Comparison of ENCODE assay signal across 13 mouse cellular contexts in the genomic region with DNA sequence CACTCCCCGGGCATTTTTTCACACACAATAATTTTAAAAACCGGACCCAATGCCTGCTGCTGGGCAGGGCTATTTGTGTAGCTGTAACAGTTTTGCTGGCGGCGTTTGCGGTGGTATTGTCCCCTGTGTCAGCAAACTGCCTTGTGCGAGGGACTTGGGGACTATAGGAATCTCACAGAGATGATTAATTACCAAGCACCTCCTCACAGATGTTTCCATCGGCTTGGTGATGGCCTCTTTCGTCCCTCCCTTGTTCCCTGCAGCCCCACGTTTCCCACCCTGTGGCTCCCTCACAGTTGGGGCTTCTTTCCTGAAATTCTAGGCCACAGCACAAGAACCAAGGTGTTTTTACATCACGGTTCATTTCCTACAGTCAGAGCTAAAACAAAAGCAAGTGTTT.
DNase-seq lines count a peak whose midpoint lies in the region; ATAC-seq lines count a peak whose summit lies in the region.
"Had no signal": no experiment of that assay in that cellular context is flagged by ENCODE, and none has a peak within 500 bp of the region (broad histone marks: within the 10 kb centered on the region; RNA-seq: fewer than 3 reads in every experiment).

No protein-coding gene starts in this region.

- H3K4me2 ChIP-seq in midbrain, embryonic 12.5 days (replicated peaks) = peak overlapping the region; percentile 29
- H3K4me2 ChIP-seq in midbrain, embryonic 15.5 days = no peak overlapping the region; the same call in 1 of the 2 replicates
- H3K4me2 ChIP-seq in limb, embryonic 12.5 days = no peak overlapping the region
- H3K4me2 ChIP-seq: heart, embryonic 15.5 days; liver, embryonic 13.5 days had no signal

- no peak overlapping the region for H3K4me3 ChIP-seq in midbrain, embryonic 12.5 days
- no peak overlapping the region for H3K4me3 ChIP-seq in midbrain, embryonic 15.5 days
- no peak overlapping the region for H3K4me3 ChIP-seq in limb, embryonic 12.5 days (replicated peaks)
- H3K4me3 ChIP-seq: heart, embryonic 15.5 days; liver, embryonic 13.5 days had no signal

- H3K4me1 ChIP-seq in midbrain, embryonic 12.5 days = peaks cover 21% of the 10 kb centered on the region
- H3K4me1 ChIP-seq in midbrain, embryonic 15.5 days = peaks cover 13% of the 10 kb centered on the region
- peaks cover 19% of the 10 kb centered on the region for H3K4me1 ChIP-seq in limb, embryonic 12.5 days (replicated peaks)

- ATAC-seq in midbrain, embryonic 12.5 days (ENCODE audit: low FRiP score, low read depth) = no peak
- no peak for ATAC-seq in midbrain, embryonic 15.5 days (replicated peaks)
- ATAC-seq in limb, embryonic 12.5 days (ENCODE audit: insufficient number of reproducible peaks, insufficient read depth, low FRiP score, low TSS enrichment, low read depth) = no peak

- peak; percentile 85 for DNase-seq in heart, adult 11 months
- no peak for DNase-seq in heart, postnatal 10 days
- DNase-seq in adrenal gland, postnatal 10 days = no peak
- no peak for DNase-seq in cerebellum, adult 9-10 months
- DNase-seq: cerebellum, adult 2 months; gastrocnemius, postnatal 14 days; liver, embryonic 13.5 days; right cerebral cortex, postnatal 25 days; thymus, adult 18-20 months had no signal

- intact Hi-C loops in heart, postnatal 10 days (cut with DNase I) = no loop called here

- H3K9me3 ChIP-seq in midbrain, embryonic 12.5 days = no peaks in the 10 kb centered on the region
- H3K9me3 ChIP-seq in midbrain, embryonic 15.5 days = no peaks in the 10 kb centered on the region
- H3K9me3 ChIP-seq in limb, embryonic 12.5 days = no peaks in the 10 kb centered on the region
- H3K9me3 ChIP-seq: heart, embryonic 15.5 days; liver, embryonic 13.5 days had no signal

- no peaks in the 10 kb centered on the region for H3K36me3 ChIP-seq in midbrain, embryonic 12.5 days
- H3K36me3 ChIP-seq in midbrain, embryonic 15.5 days (replicated peaks) = no peaks in the 10 kb centered on the region
- no peaks in the 10 kb centered on the region for H3K36me3 ChIP-seq in limb, embryonic 12.5 days
- H3K36me3 ChIP-seq: heart, embryonic 15.5 days; liver, embryonic 13.5 days had no signal

- peak overlapping the region; percentile 8; the same call in 1 of the 2 replicates for H3K27ac ChIP-seq in midbrain, embryonic 12.5 days (replicated peaks)
- H3K27ac ChIP-seq in midbrain, embryonic 15.5 days = no peak overlapping the region
- peak overlapping the region; percentile 4; the same call in 1 of the 2 replicates for H3K27ac ChIP-seq in limb, embryonic 12.5 days
- H3K27ac ChIP-seq: heart, embryonic 15.5 days; liver, embryonic 13.5 days had no signal

- WGBS in midbrain, embryonic 12.5 days = 37% methylated on average over 10 of the region's 10 CpGs
- WGBS in midbrain, embryonic 15.5 days = 23% methylated on average over 10 of the region's 10 CpGs
- 46% methylated on average over 10 of the region's 10 CpGs for WGBS in limb, embryonic 12.5 days

- H3K27me3 ChIP-seq in midbrain, embryonic 12.5 days = peaks cover 12% of the 10 kb centered on the region
- H3K27me3 ChIP-seq in midbrain, embryonic 15.5 days (replicated peaks) = 0 out of 2 replicates have a peak, but pooled peaks cover 2% of the 10 kb centered on the region
- H3K27me3 ChIP-seq in limb, embryonic 12.5 days = no peaks in the 10 kb centered on the region; the same call in 1 of the 2 replicates
- H3K27me3 ChIP-seq: heart, embryonic 15.5 days; liver, embryonic 13.5 days had no signal

- 0 out of 2 replicates have a peak overlapping the region, but pooled peaks have one; percentile 20 for H3K9ac ChIP-seq in midbrain, embryonic 12.5 days (replicated peaks)
- H3K9ac ChIP-seq in midbrain, embryonic 15.5 days = no peak overlapping the region; the same call in 1 of the 2 replicates
- H3K9ac ChIP-seq in limb, embryonic 12.5 days (replicated peaks) = no peak overlapping the region
- H3K9ac ChIP-seq: heart, embryonic 15.5 days; liver, embryonic 13.5 days had no signal
